Mouse (Mus musculus) pancreas, adult 10 weeks (tissue): ENCODE results near the gene Zfp422. TPM values are rescaled to one million over a fixed set of nuclear protein-coding genes. Genes with fewer than 3 reads are reported as not detected.

Source experiments
- polyA plus RNA-seq: library from polyadenylated mRNA; stranded (reverse); fragments of 350-450 nt; fragmentation: Illumina TruSeq; extraction: RNeasy Lipid Tissue Mini Kit (QIAGEN cat#74804); gene quantifications from one replicate; pipeline ENCODE4 v1.2.3, GENCODE M21; 2015; ENCODE audit warnings: low read depth, low replicate concordance; ENCODE audit not compliant: insufficient read depth

Zfp422 gene
- polyA plus RNA-seq: 5.4 TPM

GRCm38 (mm10) chr6:116628539-116629171, at the start of gene Zfp422:
Gene Zfp422, minus strand, starts transcription at chr6:116628999.

GRCm38 (mm10) chr6:116673471-116674282, 44.9 kb upstream of the Zfp422 start, which contains the start of gene Rassf4:
Gene Rassf4, minus strand, starts transcription at chr6:116673952.

GRCm38 (mm10) chr6:116650406-116650805, 21.6 kb upstream of the Zfp422 start, which contains the start of gene Depp1:
Gene Depp1, plus strand, starts transcription at chr6:116650609.

GRCm38 (mm10) chr6:116584095-116584494, 44.7 kb downstream of the Zfp422 start, which contains the start of gene Olfr215:
Gene Olfr215, minus strand, starts transcription at chr6:116584195.

Other genes starting within 250 kb of the Zfp422 start
- gene Alox5, start 167.8 kb downstream of the Zfp422 start, polyA plus RNA-seq: 2.1 TPM
- not detected for gene Olfr211, start 139.9 kb downstream of the Zfp422 start, polyA plus RNA-seq
- gene Olfr212, start 122.5 kb downstream of the Zfp422 start, polyA plus RNA-seq: not detected
- not detected for gene Olfr213, start 90.5 kb downstream of the Zfp422 start, polyA plus RNA-seq
- not detected for gene Gm5580, start 77.9 kb downstream of the Zfp422 start, polyA plus RNA-seq
- gene Olfr214, start 74.8 kb downstream of the Zfp422 start, polyA plus RNA-seq: not detected
- gene Olfr215, start 44.8 kb downstream of the Zfp422 start, polyA plus RNA-seq: not detected
- gene Depp1, start 21.6 kb upstream of the Zfp422 start, polyA plus RNA-seq: 5.3 TPM
- gene Rassf4, start 45.0 kb upstream of the Zfp422 start, polyA plus RNA-seq: 2.7 TPM
- not detected for gene Tmem72, start 87.9 kb upstream of the Zfp422 start, polyA plus RNA-seq